Mouse (Mus musculus) erythroblast, embryonic 14.5 days (primary cell): ENCODE results near the gene 2010300C02Rik.

Experiments used
- GATA1 ChIP-seq: IDR thresholded peaks from 2 replicates; pipeline ENCODE4 v1.6.1; 2012; ENCODE audit warnings: low read length, inconsistent platforms, mixed read lengths
- TAL1 ChIP-seq: IDR thresholded peaks from 3 replicates; pipeline ENCODE4 v1.6.1; 2012; ENCODE audit warnings: low read length, inconsistent platforms, mixed read lengths

GRCm38 (mm10) chr1:37602268-37602667 is 117.6 kb downstream of the 2010300C02Rik start:
- TF ChIP-seq GATA1 (no peak), TAL1 (no peak)
